Mouse (Mus musculus): ENCODE data around the gene Mettl18.

GRCm38 (mm10) chr1:163958036-163958435 is 36.7 kb upstream of the Mettl18 start:
- no peak for TF ChIP-seq CTCF (IDR thresholded peaks at IDR 0.05; ENCODE audit: extremely low read depth, insufficient read depth, low read length)
- TF ChIP-seq POLR2A (IDR thresholded peaks at IDR 0.05; ENCODE audit: extremely low read depth, insufficient read depth, low read length) = no peak
